Mouse (Mus musculus) MEL (cell line): Measurements from ENCODE around the gene Prdm1. TPM values are rescaled to one million over a fixed set of nuclear protein-coding genes. Genes with fewer than 3 reads are reported as not detected.
A peak's percentile ranks its signal among the peaks of the same experiment; 100 is the strongest.

Experiments
- DNase-seq: peaks from one replicate; pipeline ENCODE4 v3.0.0; 2011; ENCODE audit warnings: low read depth, low spot score
- H3K27ac ChIP-seq: 2 replicates; pipeline ENCODE4 v1.5.1; 2012; ENCODE audit warnings: low read depth, mild to moderate bottlenecking, control low read depth, low read length, moderate library complexity; ENCODE audit not compliant: control insufficient read depth
- H3K27me3 ChIP-seq, 2 experiments: fragments of 150-350 bp in 1 of 2; sonication (generic) in 1 of 2; 2 replicates each; pipeline ENCODE4 v1.6.1; 2012; ENCODE audit warnings: low read length in 2 of 2, mild to moderate bottlenecking in 2 of 2, improper control_type of control experiment in 1 of 2, moderate library complexity in 1 of 2; ENCODE audit not compliant: insufficient read depth in 2 of 2, control insufficient read depth in 1 of 2
- H3K36me3 ChIP-seq, 2 experiments: 2 replicates each; pipeline ENCODE4 v1.6.1; 2012 to 2014; ENCODE audit warnings: low read length in 2 of 2, improper control_type of control experiment in 1 of 2, inconsistent platforms in 1 of 2, mild to moderate bottlenecking in 1 of 2; ENCODE audit not compliant: insufficient read depth in 2 of 2, control insufficient read depth in 1 of 2
- H3K4me1 ChIP-seq, 2 experiments: fragments of 150-350 bp in 1 of 2; sonication (generic) in 1 of 2; 2 replicates each; pipeline ENCODE4 v1.6.1; 2012; ENCODE audit warnings: low read length in 2 of 2, improper control_type of control experiment in 1 of 2, mild to moderate bottlenecking in 1 of 2; ENCODE audit not compliant: insufficient read depth in 2 of 2, control insufficient read depth in 1 of 2
- H3K4me3 ChIP-seq, 2 experiments: fragments of 150-350 bp in 1 of 2; sonication (generic) in 1 of 2; 2 replicates each; pipeline ENCODE4 v1.5.1; 2012; ENCODE audit warnings: low read depth in 2 of 2, low read length in 2 of 2, mild to moderate bottlenecking in 2 of 2, moderate library complexity in 2 of 2, control low read depth in 1 of 2, improper control_type of control experiment in 1 of 2; ENCODE audit not compliant: control insufficient read depth in 1 of 2, insufficient read depth in 1 of 2
- H3K79me2 ChIP-seq: 2 replicates; pipeline ENCODE4 v1.6.1; 2012; ENCODE audit warnings: mild to moderate bottlenecking, low read length, moderate library complexity; ENCODE audit not compliant: control insufficient read depth, poor library complexity, insufficient read depth
- H3K9ac ChIP-seq: 2 replicates; pipeline ENCODE4 v1.6.1; 2012; ENCODE audit warnings: low read depth, mild to moderate bottlenecking, control low read depth, low read length, moderate library complexity; ENCODE audit not compliant: control insufficient read depth, poor library complexity, severe bottlenecking
- H3K9me3 ChIP-seq: fragments of 150-350 bp; sonication (generic); replicated peaks from 2 replicates; pipeline ENCODE4 v1.6.1; 2012; ENCODE audit warnings: mild to moderate bottlenecking, low read length, improper control_type of control experiment, moderate library complexity; ENCODE audit not compliant: insufficient read depth
- BHLHE40 ChIP-seq: IDR thresholded peaks from 2 replicates; pipeline ENCODE4 v1.6.1; 2012; ENCODE audit warnings: low read depth, mild to moderate bottlenecking, inconsistent platforms, low read length, improper control_type of control experiment, borderline replicate concordance
- CHD2 ChIP-seq: IDR thresholded peaks from 2 replicates; pipeline ENCODE4 v1.6.1; 2011; ENCODE audit warnings: low read length, improper control_type of control experiment
- CTCF ChIP-seq, 3 experiments: IDR thresholded peaks in 2 of 3; conservative IDR thresholded peaks in 1 of 3; 2 replicates each; pipeline ENCODE4 v1.5.1; 2011 to 2012; ENCODE audit warnings: low read length in 3 of 3, low read depth in 2 of 3, mild to moderate bottlenecking in 2 of 3, improper control_type of control experiment in 1 of 3, inconsistent platforms in 1 of 3, mixed read lengths in 1 of 3, moderate library complexity in 1 of 3; ENCODE audit not compliant: control insufficient read depth in 1 of 3, insufficient read depth in 1 of 3, poor library complexity in 1 of 3, severe bottlenecking in 1 of 3
- E2F4 ChIP-seq: IDR thresholded peaks from 2 replicates; pipeline ENCODE4 v1.6.1; 2011; ENCODE audit warnings: low read depth, low read length, improper control_type of control experiment, borderline replicate concordance
- ELF1 ChIP-seq: IDR thresholded peaks from 2 replicates; pipeline ENCODE4 v1.6.1; 2014; ENCODE audit warnings: low read depth, mild to moderate bottlenecking, inconsistent platforms, low read length, improper control_type of control experiment, moderate library complexity
- EP300 ChIP-seq, 2 experiments: IDR thresholded peaks; 2 replicates each; pipeline ENCODE4 v1.6.1; 2011; ENCODE audit warnings: improper control_type of control experiment in 2 of 2, low read length in 2 of 2, low read depth in 1 of 2, mild to moderate bottlenecking in 1 of 2
- ETS1 ChIP-seq: IDR thresholded peaks from 2 replicates; pipeline ENCODE4 v1.6.1; 2012; ENCODE audit warnings: low read depth, mild to moderate bottlenecking, inconsistent platforms, low read length, improper control_type of control experiment, moderate library complexity
- GATA1 ChIP-seq: IDR thresholded peaks from 2 replicates; pipeline ENCODE4 v1.6.1; 2011; ENCODE audit warnings: low read depth, low read length, improper control_type of control experiment
- HCFC1 ChIP-seq: IDR thresholded peaks from 2 replicates; pipeline ENCODE4 v1.6.1; 2012; ENCODE audit warnings: low read depth, mild to moderate bottlenecking, inconsistent platforms, low read length, improper control_type of control experiment, moderate library complexity
- KAT2A ChIP-seq: conservative IDR thresholded peaks from 2 replicates; pipeline ENCODE4 v1.6.1; 2012; ENCODE audit warnings: low read depth, low read length, improper control_type of control experiment, inconsistent platforms
- MAFK ChIP-seq: IDR thresholded peaks from 2 replicates; pipeline ENCODE4 v1.6.1; 2011; ENCODE audit warnings: low read depth, mild to moderate bottlenecking, low read length, improper control_type of control experiment, borderline replicate concordance
- MAX ChIP-seq: IDR thresholded peaks from 2 replicates; pipeline ENCODE4 v1.6.1; 2011; ENCODE audit warnings: low read length, improper control_type of control experiment
- MAZ ChIP-seq: IDR thresholded peaks from 2 replicates; pipeline ENCODE4 v1.6.1; 2012; ENCODE audit warnings: low read depth, mild to moderate bottlenecking, inconsistent platforms, low read length, improper control_type of control experiment
- MEF2A ChIP-seq: IDR thresholded peaks from 2 replicates; pipeline ENCODE4 v1.6.1; 2014; ENCODE audit warnings: low read depth, mild to moderate bottlenecking, inconsistent platforms, low read length, improper control_type of control experiment; ENCODE audit not compliant: poor library complexity, insufficient replicate concordance, severe bottlenecking; ENCODE audit errors: extremely low read depth
- MXI1 ChIP-seq: IDR thresholded peaks from 2 replicates; pipeline ENCODE4 v1.6.1; 2011; ENCODE audit warnings: mild to moderate bottlenecking, low read depth, low read length, improper control_type of control experiment
- MYB ChIP-seq: IDR thresholded peaks from 2 replicates; pipeline ENCODE4 v1.6.1; 2011; ENCODE audit warnings: mild to moderate bottlenecking, low read depth, low read length, improper control_type of control experiment
- MYC ChIP-seq: IDR thresholded peaks from 2 replicates; pipeline ENCODE4 v1.6.1; 2011; ENCODE audit warnings: low read depth, mild to moderate bottlenecking, low read length, improper control_type of control experiment, moderate library complexity
- NELFE ChIP-seq: IDR thresholded peaks from 2 replicates; pipeline ENCODE4 v1.6.1; 2011; ENCODE audit warnings: low read depth, low read length, improper control_type of control experiment
- POLR2AphosphoS5 ChIP-seq: IDR thresholded peaks from 2 replicates; pipeline ENCODE4 v1.6.1; 2012; ENCODE audit warnings: low read depth, borderline replicate concordance, mild to moderate bottlenecking, inconsistent platforms, low read length, moderate library complexity, mixed read lengths
- RCOR1 ChIP-seq: IDR thresholded peaks from 2 replicates; pipeline ENCODE4 v1.6.1; 2012; ENCODE audit warnings: low read depth, mild to moderate bottlenecking, inconsistent platforms, low read length, improper control_type of control experiment
- SIN3A ChIP-seq: IDR thresholded peaks from 2 replicates; pipeline ENCODE4 v1.6.1; 2012; ENCODE audit warnings: low read length, improper control_type of control experiment, inconsistent platforms
- TAL1 ChIP-seq: IDR thresholded peaks from 2 replicates; pipeline ENCODE4 v1.6.1; 2012; ENCODE audit warnings: mild to moderate bottlenecking, inconsistent platforms, low read length, moderate library complexity, mixed read lengths
- TCF12 ChIP-seq: IDR thresholded peaks from 2 replicates; pipeline ENCODE4 v1.6.1; 2014; ENCODE audit warnings: low read depth, mild to moderate bottlenecking, inconsistent platforms, low read length, improper control_type of control experiment, moderate library complexity
- USF1 ChIP-seq: IDR thresholded peaks from 2 replicates; pipeline ENCODE4 v1.6.1; 2014; ENCODE audit warnings: low read depth, mild to moderate bottlenecking, inconsistent platforms, low read length, improper control_type of control experiment, moderate library complexity
- USF2 ChIP-seq, 2 experiments: IDR thresholded peaks; 2 replicates each; pipeline ENCODE4 v1.6.1; 2011 to 2012; ENCODE audit warnings: improper control_type of control experiment in 2 of 2, low read length in 2 of 2, borderline replicate concordance in 1 of 2, inconsistent platforms in 1 of 2, low read depth in 1 of 2, mild to moderate bottlenecking in 1 of 2; ENCODE audit not compliant: insufficient read depth in 1 of 2
- ZC3H11A ChIP-seq: IDR thresholded peaks from 2 replicates; pipeline ENCODE4 v1.6.1; 2012; ENCODE audit warnings: low read depth, mild to moderate bottlenecking, inconsistent platforms, low read length, improper control_type of control experiment
- ZKSCAN1 ChIP-seq: IDR thresholded peaks from 2 replicates; pipeline ENCODE4 v1.6.1; 2012; ENCODE audit warnings: low read depth, mild to moderate bottlenecking, inconsistent platforms, low read length, improper control_type of control experiment, moderate library complexity
- ZNF384 ChIP-seq: IDR thresholded peaks from 2 replicates; pipeline ENCODE4 v1.6.1; 2012; ENCODE audit warnings: low read depth, mild to moderate bottlenecking, inconsistent platforms, low read length, improper control_type of control experiment
- polyA plus RNA-seq, 2 experiments: library from polyadenylated mRNA; stranded (reverse) in 1 of 2; unstranded in 1 of 2; fragments of >175 nt in 1 of 2; fragments of >200 nt in 1 of 2; gene quantifications; 2 replicates each; pipeline versions ENCODE4 v1.2.1 to v1.2.4; 2012; ENCODE audit warnings: low replicate concordance in 2 of 2, low read depth in 1 of 2; ENCODE audit not compliant: insufficient read length in 2 of 2, insufficient read depth in 1 of 2, missing spikeins in 1 of 2
- total RNA-seq: library from RNA; depleted of rRNA; stranded (reverse); fragments of 300-350 nt; gene quantifications from 2 replicates; pipeline ENCODE4 v1.2.3, GENCODE M21; 2012

Prdm1 gene
- total and polyA plus RNA-seq, 3 experiments: 0.14 TPM; not detected in 2

- Histone ChIP-seq H3K27me3 (peaks cover 0 to 2% of the 10 kb centered on the region in 2 experiments; a peak in 1 of 4 replicates), H3K79me2 (no peaks in the 10 kb centered on the region)
Observed at GRCm38 (mm10) chr10:44474256-44474655, 54.0 kb downstream of the Prdm1 start.

GRCm38 (mm10) chr10:44465618-44466017 is 62.7 kb downstream of the Prdm1 start:
- Histone ChIP-seq H3K36me3 (peaks cover 0 to 17% of the 10 kb centered on the region in 2 experiments; a peak in 2 of 4 replicates), H3K27ac (peak overlapping the region; percentile 1; the same call in 1 of the 2 replicates), H3K79me2 (no peaks in the 10 kb centered on the region), H3K27me3 (peaks cover 0 to 1% of the 10 kb centered on the region in 2 experiments; a peak in 1 of 4 replicates), H3K4me1 (peaks cover 0 to 22% of the 10 kb centered on the region in 2 experiments; a peak in 2 of 4 replicates), H3K4me3 (peak overlapping the region in 1 of 2 experiments; percentile 16; a peak in 2 of 4 replicates), H3K9me3 (no peaks in the 10 kb centered on the region), H3K9ac (peak overlapping the region; percentile 24; the same call in 1 of the 2 replicates)
- DNase-seq: peak; percentile 72
- TF ChIP-seq ZC3H11A (no peak), MEF2A (no peak), BHLHE40 (peak; percentile 21; the same call in 1 of the 2 replicates), USF2 (IDR thresholded peaks at IDR 0.05; ENCODE audit: borderline replicate concordance in 1 of 2, insufficient read depth in 1 of 2, low read depth in 1 of 2, low read length in 2 of 2) (no peak), EP300 (IDR thresholded peaks at IDR 0.05; ENCODE audit: low read depth in 1 of 2, low read length in 2 of 2) (peak; percentile 63 to 81), NELFE (no peak), ELF1 (no peak), POLR2AphosphoS5 (no peak), CTCF (IDR thresholded peaks at IDR 0.05 in 2 of 3, conservative IDR thresholded peaks at IDR 0.05 in 1 of 3; ENCODE audit: control insufficient read depth in 1 of 3, insufficient read depth in 1 of 3, low read depth in 2 of 3, low read length in 3 of 3, poor library complexity in 1 of 3, severe bottlenecking in 1 of 3) (no peak), GATA1 (peak; percentile 79), RCOR1 (peak; percentile 72), KAT2A (no peak), USF1 (peak; percentile 21; the same call in 1 of the 2 replicates), E2F4 (no peak), TAL1 (peak; percentile 18; the same call in 1 of the 2 replicates), MXI1 (no peak), CHD2 (no peak), MAZ (no peak), MAFK (no peak), ZKSCAN1 (no peak), ZNF384 (no peak)

More at GRCm38 (mm10) chr10:44474256-44474655, 54.0 kb downstream of the Prdm1 start:
- Histone ChIP-seq H3K36me3 (peaks cover 0 to 12% of the 10 kb centered on the region in 2 experiments; a peak in 2 of 4 replicates), H3K9ac (no peak overlapping the region), H3K4me3 (no peak overlapping the region), H3K4me1 (peaks cover 4 to 14% of the 10 kb centered on the region in 2 experiments), H3K9me3 (no peaks in the 10 kb centered on the region), H3K27ac (no peak overlapping the region)
- DNase-seq: peak; percentile 91
- TF ChIP-seq RCOR1: peak; percentile 94
- no peak for TF ChIP-seq KAT2A
- 0 out of 2 replicates have a peak, but pooled peaks have one; percentile 43 for TF ChIP-seq TCF12
- TF ChIP-seq MXI1: peak; percentile 97
- TF ChIP-seq USF1: peak; percentile 75
- peak; percentile 100 for TF ChIP-seq MYC
- TF ChIP-seq NELFE: no peak
- TF ChIP-seq ETS1: peak; percentile 93
- TF ChIP-seq CHD2: no peak
- TF ChIP-seq CTCF (IDR thresholded peaks at IDR 0.05 in 2 of 3, conservative IDR thresholded peaks at IDR 0.05 in 1 of 3; ENCODE audit: control insufficient read depth in 1 of 3, insufficient read depth in 1 of 3, low read depth in 2 of 3, low read length in 3 of 3, poor library complexity in 1 of 3, severe bottlenecking in 1 of 3): no peak
- no peak for TF ChIP-seq MEF2A
- TF ChIP-seq EP300 (IDR thresholded peaks at IDR 0.05; ENCODE audit: low read depth in 1 of 2, low read length in 2 of 2): peak; percentile 65 to 72
- no peak for TF ChIP-seq ZKSCAN1
- no peak for TF ChIP-seq HCFC1
- TF ChIP-seq GATA1: peak; percentile 37; the same call in 1 of the 2 replicates
- TF ChIP-seq ELF1: peak; percentile 37; the same call in 1 of the 2 replicates
- TF ChIP-seq ZC3H11A: peak; percentile 11; the same call in 1 of the 2 replicates
- peak; percentile 100 for TF ChIP-seq MAX
- TF ChIP-seq MAFK: peak; percentile 90
- peak; percentile 98 for TF ChIP-seq BHLHE40
- TF ChIP-seq SIN3A: peak; percentile 82
- no peak for TF ChIP-seq MYB
